In the genomic region with DNA sequence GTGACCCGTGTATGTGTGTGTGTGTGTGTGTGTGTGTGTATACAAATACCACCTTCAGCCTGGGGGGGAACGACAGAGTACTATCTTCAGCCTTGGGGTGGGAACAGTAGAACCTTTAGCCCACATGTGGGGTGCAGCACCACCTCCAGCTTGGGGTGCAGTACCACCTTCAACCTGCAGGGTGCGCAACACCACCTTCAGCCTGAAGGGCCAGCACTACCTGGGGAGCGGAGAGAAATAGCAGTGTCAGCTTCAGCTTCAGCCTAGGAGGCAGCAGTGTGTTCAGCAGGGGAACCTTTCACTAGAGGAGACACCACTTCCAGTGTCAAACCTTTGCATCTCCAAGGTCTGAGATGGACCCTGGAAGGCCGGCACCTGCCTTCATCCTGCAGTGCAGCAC, we compare ENCODE assay signal across 1 mouse cellular context.
TF ChIP-seq lines count a peak whose summit lies in the region.

No protein-coding gene starts in this region.

TF ChIP-seq in CH12.LX, 34 proteins besides CTCF, POLR2A, EP300 and RAD21 (continued from another document):
- no peak for TF ChIP-seq ZMIZ1 (IDR thresholded peaks at IDR 0.05; ENCODE audit: low read depth, low read length)
- no peak for TF ChIP-seq E2F4 (IDR thresholded peaks at IDR 0.05; ENCODE audit: insufficient replicate concordance, low read depth, low read length)
- 0 out of 2 replicates have a peak, but pooled peaks have one; percentile 20 for TF ChIP-seq MAZ (IDR thresholded peaks at IDR 0.05; ENCODE audit: low read depth, low read length)
- no peak for TF ChIP-seq JUND (conservative IDR thresholded peaks at IDR 0.05; ENCODE audit: low read depth, low read length)
- TF ChIP-seq SMC3 (IDR thresholded peaks at IDR 0.05; ENCODE audit: low read depth, low read length), result peak; percentile 50
- no peak for TF ChIP-seq KAT2A (IDR thresholded peaks at IDR 0.05; ENCODE audit: insufficient replicate concordance, low read length)
- TF ChIP-seq MEF2A (IDR thresholded peaks at IDR 0.05; ENCODE audit: borderline replicate concordance, low read depth, low read length), result 0 out of 2 replicates have a peak, but pooled peaks have one; percentile 22
- TF ChIP-seq POLR2AphosphoS2 (IDR thresholded peaks at IDR 0.05; ENCODE audit: low read depth, low read length), result no peak
- 0 out of 2 replicates have a peak, but pooled peaks have one; percentile 31 for TF ChIP-seq TBP (conservative IDR thresholded peaks at IDR 0.05; ENCODE audit: low read depth, low read length)
- TF ChIP-seq MAFK (IDR thresholded peaks at IDR 0.05; ENCODE audit: insufficient replicate concordance, low read length), result peak; percentile 72; the same call in 1 of the 2 replicates
- no peak for TF ChIP-seq ETS1 (conservative IDR thresholded peaks at IDR 0.05; ENCODE audit: low read depth, low read length)
- TF ChIP-seq MAX (IDR thresholded peaks at IDR 0.05; ENCODE audit: low read length), result no peak
